Mouse (Mus musculus): ENCODE results near the gene Ndn.

Gene Ndn

GRCm38 (mm10) chr7:62346269-62346668, at the start of gene Ndn:
Ndn (plus strand) TSS chr7:62346569.
- no peak for DNase-seq (ENCODE audit: low spot score in 2 of 2)

GRCm38 (mm10) chr7:62302451-62302850, 43.9 kb upstream of the Ndn start:
- no peak for DNase-seq (ENCODE audit: low spot score in 2 of 2)

GRCm38 (mm10) chr7:62306896-62307614, 39.3 kb upstream of the Ndn start:
- no peak for DNase-seq (ENCODE audit: low spot score in 2 of 2)

GRCm38 (mm10) chr7:62316793-62317192, 29.6 kb upstream of the Ndn start:
- no peak for DNase-seq (ENCODE audit: low spot score in 2 of 2)

- DNase-seq (ENCODE audit: low spot score in 2 of 2): no peak
Measured at GRCm38 (mm10) chr7:62345411-62345810, 958 bp upstream of the Ndn start.

- peak; percentile 76 to 77 for DNase-seq (ENCODE audit: low spot score in 2 of 2)
Measured at GRCm38 (mm10) chr7:62348106-62348803, 1.9 kb downstream of the Ndn start.

- peak in 1 of 2 experiments; percentile 3 for DNase-seq (ENCODE audit: low spot score in 2 of 2)
Measured at GRCm38 (mm10) chr7:62348804-62349190, 2.4 kb downstream of the Ndn start.

GRCm38 (mm10) chr7:62351266-62351665, 4.9 kb downstream of the Ndn start:
- DNase-seq (ENCODE audit: low spot score in 2 of 2): peak; percentile 2 to 5

GRCm38 (mm10) chr7:62365039-62365636, 18.8 kb downstream of the Ndn start:
- no peak for DNase-seq (ENCODE audit: low spot score in 2 of 2)

- no peak for DNase-seq (ENCODE audit: low spot score in 2 of 2)
Measured at GRCm38 (mm10) chr7:62366730-62367129, 20.4 kb downstream of the Ndn start.

GRCm38 (mm10) chr7:62375658-62376057, 29.3 kb downstream of the Ndn start:
- DNase-seq (ENCODE audit: low spot score in 2 of 2): no peak

- DNase-seq (ENCODE audit: low spot score in 2 of 2): peak; percentile 21 to 28
Measured at GRCm38 (mm10) chr7:62376510-62377304, 30.3 kb downstream of the Ndn start, which contains the start of gene Magel2. Magel2 (plus strand) TSS chr7:62377010.

- DNase-seq (ENCODE audit: low spot score in 2 of 2): no peak
Measured at GRCm38 (mm10) chr7:62377313-62377712, 30.9 kb downstream of the Ndn start.

GRCm38 (mm10) chr7:62378529-62378928, 32.2 kb downstream of the Ndn start:
- DNase-seq (ENCODE audit: low spot score in 2 of 2): no peak

- peak; percentile 39 to 43 for DNase-seq (ENCODE audit: low spot score in 2 of 2)
Measured at GRCm38 (mm10) chr7:62382391-62382790, 36.0 kb downstream of the Ndn start.

- no peak for DNase-seq (ENCODE audit: low spot score in 2 of 2)
Measured at GRCm38 (mm10) chr7:62388291-62388690, 41.9 kb downstream of the Ndn start.

- no peak for DNase-seq (ENCODE audit: low spot score in 2 of 2)
Measured at GRCm38 (mm10) chr7:62392202-62392601, 45.8 kb downstream of the Ndn start.
